Mouse (Mus musculus) testis, adult 2 months (tissue): ENCODE results near the gene Ddx23. TPM values are rescaled to one million over a fixed set of nuclear protein-coding genes. Genes with fewer than 3 reads are reported as not detected.

ENCODE experiments used
- H3K27ac ChIP-seq: fragments of 200-500 bp; 2 replicates; pipeline ENCODE4 v1.5.1; 2012; ENCODE audit warnings: low read depth, low read length; ENCODE audit not compliant: control insufficient read depth, insufficient read depth
- H3K27me3 ChIP-seq: fragments of 200-500 bp; 2 replicates; pipeline ENCODE4 v1.6.1; 2012; ENCODE audit warnings: mild to moderate bottlenecking, low read length, moderate library complexity; ENCODE audit not compliant: control insufficient read depth, insufficient read depth
- H3K36me3 ChIP-seq: fragments of 200-500 bp; 2 replicates; pipeline ENCODE4 v1.6.1; 2012; ENCODE audit warnings: mild to moderate bottlenecking, low read length; ENCODE audit not compliant: control insufficient read depth, insufficient read depth
- H3K4me1 ChIP-seq: fragments of 200-500 bp; 2 replicates; pipeline ENCODE4 v1.6.1; 2012; ENCODE audit warnings: low read length; ENCODE audit not compliant: control insufficient read depth, insufficient read depth
- H3K4me3 ChIP-seq: fragments of 200-500 bp; 2 replicates; pipeline ENCODE4 v1.5.1; 2012; ENCODE audit warnings: low read depth, mild to moderate bottlenecking, low read length, moderate library complexity, mixed read lengths; ENCODE audit not compliant: control insufficient read depth
- CTCF ChIP-seq: fragments of 200-500 bp; IDR thresholded peaks from 2 replicates; pipeline ENCODE4 v1.5.1; 2012; ENCODE audit warnings: low read depth, mild to moderate bottlenecking, inconsistent platforms, low read length, moderate library complexity; ENCODE audit not compliant: control insufficient read depth, insufficient read depth, insufficient replicate concordance
- POLR2A ChIP-seq: fragments of 200-500 bp; IDR thresholded peaks from 2 replicates; pipeline ENCODE4 v1.6.1; 2012; ENCODE audit warnings: low read depth, mild to moderate bottlenecking, inconsistent platforms, low read length, moderate library complexity; ENCODE audit not compliant: control insufficient read depth
- polyA plus RNA-seq: library from polyadenylated mRNA; depleted of rRNA; stranded (reverse); fragments of >200 nt; gene quantifications from 2 replicates; pipeline ENCODE4 v1.2.3, GENCODE M21; 2012

The Ddx23 gene
- polyA plus RNA-seq, 1 experiment = 16.9 TPM

DNA sequence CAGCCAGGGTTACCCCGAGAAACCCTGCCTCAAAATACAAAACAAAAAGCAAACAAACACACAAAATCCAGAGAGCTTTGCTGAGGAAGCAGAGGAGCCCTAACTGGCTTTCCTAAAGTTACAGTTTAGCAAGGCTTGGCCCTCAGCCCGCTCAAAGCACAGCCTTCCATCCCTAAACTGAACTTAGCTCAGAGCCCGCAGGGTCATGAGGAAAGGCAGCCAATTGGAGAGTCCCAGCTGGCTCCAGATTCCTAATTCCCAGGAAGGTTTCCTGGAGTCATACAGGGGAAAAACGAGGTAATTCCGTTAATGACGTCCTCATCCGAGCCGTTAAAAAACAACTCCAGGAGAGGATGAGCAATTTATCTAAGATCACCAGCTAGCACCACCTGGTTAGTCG lies 33.0 kb upstream of the Ddx23 start:
- Histone ChIP-seq H3K4me1 (peaks cover 17% of the 10 kb centered on the region), H3K4me3 (peak overlapping the region; percentile 83), H3K27me3 (no peaks in the 10 kb centered on the region), H3K36me3 (no peaks in the 10 kb centered on the region), H3K27ac (peak overlapping the region; percentile 24)
- no peak for TF ChIP-seq POLR2A
- TF ChIP-seq CTCF = no peak

DNA sequence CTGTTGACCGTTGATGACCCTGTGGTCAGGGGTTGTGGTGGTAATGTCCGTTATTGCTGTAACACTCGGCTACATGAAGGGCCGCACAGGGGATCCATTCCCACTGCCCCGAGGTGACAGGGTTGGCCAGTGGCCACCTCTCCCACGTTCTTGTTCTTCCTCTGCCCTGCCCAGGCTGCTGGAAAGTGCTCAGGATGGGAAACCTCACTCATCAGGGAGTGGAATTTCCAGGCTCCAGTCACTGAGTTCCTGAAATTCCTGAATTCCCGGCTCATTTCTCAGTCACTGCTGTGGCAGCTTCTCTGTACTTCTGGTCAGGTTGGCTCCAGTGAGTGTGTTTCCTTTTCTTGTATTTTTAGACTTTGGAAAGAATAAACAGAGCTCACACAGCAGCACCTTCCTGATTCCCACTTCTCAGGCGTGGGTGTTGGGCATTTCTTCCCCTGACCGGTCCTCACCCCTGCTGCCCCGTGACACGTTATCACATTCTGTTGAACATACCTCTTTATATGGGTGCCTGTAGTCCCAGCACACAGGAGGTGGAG lies 29.5 kb upstream of the Ddx23 start:
- no peak for TF ChIP-seq POLR2A
- no peak for TF ChIP-seq CTCF
- Histone ChIP-seq H3K36me3 (no peaks in the 10 kb centered on the region), H3K27me3 (no peaks in the 10 kb centered on the region), H3K4me1 (peaks cover 12% of the 10 kb centered on the region), H3K4me3 (no peak overlapping the region), H3K27ac (no peak overlapping the region)

DNA sequence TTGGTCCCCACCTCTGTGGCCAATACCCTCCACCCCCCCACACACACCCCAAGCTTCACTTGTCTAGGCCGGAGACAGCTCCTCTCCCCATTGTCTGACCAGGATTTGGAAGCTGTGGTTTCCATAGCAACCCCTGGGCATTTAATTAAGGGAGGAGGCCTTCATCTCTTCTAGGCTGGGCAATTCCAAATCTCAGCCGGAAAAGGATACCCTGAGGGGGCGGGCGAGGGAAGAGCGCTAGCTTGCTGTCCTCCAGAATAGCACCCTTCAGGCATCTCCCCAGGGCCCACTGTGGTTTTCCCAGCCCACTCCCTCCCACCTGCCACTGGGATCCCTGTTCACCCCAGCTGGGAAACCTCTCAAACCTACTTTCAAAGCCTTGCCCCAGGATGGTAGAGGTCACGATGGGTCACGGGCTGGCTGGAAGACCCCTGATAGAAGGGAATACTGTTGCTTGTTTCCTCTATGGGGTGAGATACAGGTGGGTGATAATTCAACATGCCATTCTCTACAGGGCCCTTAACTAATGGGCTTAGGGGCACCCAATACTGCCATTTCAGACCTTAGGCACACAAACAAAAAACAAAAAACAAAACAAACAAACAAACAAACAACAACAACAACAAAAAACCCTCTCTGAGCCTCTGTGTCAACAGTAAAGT lies 28.9 kb upstream of the Ddx23 start:
- H3K4me1 ChIP-seq = peaks cover 12% of the 10 kb centered on the region
- TF ChIP-seq CTCF (no peak), POLR2A (no peak)
- H3K36me3 ChIP-seq = no peaks in the 10 kb centered on the region
- H3K27ac ChIP-seq = no peak overlapping the region
- H3K27me3 ChIP-seq = no peaks in the 10 kb centered on the region
- H3K4me3 ChIP-seq = no peak overlapping the region

DNA sequence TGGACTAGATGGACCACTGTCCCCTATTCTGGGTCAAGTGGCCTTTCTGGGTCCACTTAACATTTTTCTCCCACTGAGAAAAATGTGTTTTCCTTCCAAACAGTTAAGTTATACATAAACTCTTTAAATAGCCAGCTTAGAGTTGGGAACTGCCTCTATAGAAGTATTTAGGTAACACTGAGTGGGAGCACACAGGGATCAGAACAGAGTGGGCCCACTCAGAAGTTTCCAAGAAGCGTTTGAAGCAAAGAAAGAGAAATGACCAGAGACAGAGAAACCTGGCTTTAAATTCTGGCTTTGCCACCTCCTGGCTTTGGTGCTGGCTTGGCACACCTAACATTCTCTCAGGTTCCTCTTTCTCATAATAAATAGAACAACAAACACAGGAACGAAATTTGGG lies 27.0 kb upstream of the Ddx23 start:
- TF ChIP-seq CTCF (no peak), POLR2A (no peak)
- no peaks in the 10 kb centered on the region for H3K4me1 ChIP-seq
- H3K4me3 ChIP-seq = no peak overlapping the region
- H3K36me3 ChIP-seq = no peaks in the 10 kb centered on the region
- H3K27ac ChIP-seq = no peak overlapping the region
- no peaks in the 10 kb centered on the region for H3K27me3 ChIP-seq

DNA sequence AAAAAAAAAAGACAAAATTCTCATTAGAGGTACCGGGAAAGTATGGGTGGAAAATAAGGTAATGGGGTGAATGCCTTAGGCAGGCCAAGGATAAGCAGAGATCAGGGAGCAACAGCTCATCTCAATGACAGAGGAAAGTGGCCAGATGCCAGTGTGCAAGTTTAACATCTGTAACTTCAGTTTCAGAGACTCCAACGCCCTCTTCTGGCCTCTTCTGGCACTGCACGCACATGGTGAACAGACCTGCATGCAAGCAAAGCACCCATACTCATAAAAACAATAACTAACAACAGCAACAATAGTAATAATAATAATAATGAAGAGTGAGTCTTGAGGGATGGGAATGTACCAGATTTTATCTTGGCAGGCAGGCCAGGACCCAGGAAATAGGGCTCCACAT lies 23.2 kb upstream of the Ddx23 start:
- Histone ChIP-seq H3K27ac (no peak overlapping the region), H3K27me3 (no peaks in the 10 kb centered on the region), H3K4me1 (no peaks in the 10 kb centered on the region), H3K4me3 (no peak overlapping the region), H3K36me3 (no peaks in the 10 kb centered on the region)
- TF ChIP-seq CTCF (peak; percentile 56; the same call in 1 of the 2 replicates), POLR2A (no peak)

- no peaks in the 10 kb centered on the region for H3K36me3 ChIP-seq
- no peaks in the 10 kb centered on the region for H3K27me3 ChIP-seq
- no peak overlapping the region for H3K27ac ChIP-seq
- TF ChIP-seq CTCF (no peak), POLR2A (no peak)
- H3K4me1 ChIP-seq = no peaks in the 10 kb centered on the region
- no peak overlapping the region for H3K4me3 ChIP-seq
Measured at GRCm38 (mm10) chr15:98683746-98684145, 21.1 kb upstream of the Ddx23 start.

- H3K4me1 ChIP-seq = no peaks in the 10 kb centered on the region
- TF ChIP-seq POLR2A (no peak), CTCF (no peak)
- H3K4me3 ChIP-seq = no peak overlapping the region
- H3K27ac ChIP-seq = no peak overlapping the region
- no peaks in the 10 kb centered on the region for H3K36me3 ChIP-seq
- no peaks in the 10 kb centered on the region for H3K27me3 ChIP-seq
Measured at GRCm38 (mm10) chr15:98683177-98683576, 20.5 kb upstream of the Ddx23 start.
